Mouse (Mus musculus) liver, embryonic 16.5 days (tissue): ENCODE measurements around the gene Akap7. TPM values are rescaled to one million over a fixed set of nuclear protein-coding genes. Genes with fewer than 3 reads are reported as not detected.

Experiments used
- ATAC-seq: fragments of 200-750 bp; cut with Nextera tagmentation; 2 replicates; pipeline ENCODE4 v1.8.0; 2017; ENCODE audit warnings: low read depth, mild to moderate bottlenecking, moderate number of reproducible peaks, moderate library complexity
- H3K27ac ChIP-seq: fragments of 300-500 bp; sonication (generic); 2 replicates; pipeline ENCODE4 v1.5.1; 2014; ENCODE audit warnings: mild to moderate bottlenecking, low read length
- H3K27me3 ChIP-seq: fragments of 300-500 bp; sonication (generic); 2 replicates; pipeline ENCODE4 v1.6.1; 2014; ENCODE audit warnings: low read depth, low read length, mixed read lengths; ENCODE audit not compliant: control insufficient read depth, insufficient read depth
- H3K36me3 ChIP-seq: fragments of 300-500 bp; sonication (generic); 2 replicates; pipeline ENCODE4 v1.6.1; 2014; ENCODE audit warnings: mild to moderate bottlenecking; ENCODE audit not compliant: control insufficient read depth, insufficient read depth
- H3K4me1 ChIP-seq: fragments of 300-500 bp; sonication (generic); 2 replicates; pipeline ENCODE4 v1.6.1; 2014; ENCODE audit warnings: low read depth, low read length, mixed read lengths; ENCODE audit not compliant: control insufficient read depth
- H3K4me2 ChIP-seq: fragments of 300-500 bp; sonication (generic); 2 replicates; pipeline ENCODE4 v1.6.1; 2014; ENCODE audit warnings: low read depth, low read length, mixed read lengths
- H3K4me3 ChIP-seq: fragments of 300-500 bp; sonication (generic); 2 replicates; pipeline ENCODE4 v1.5.1; 2014; ENCODE audit warnings: low read depth, mild to moderate bottlenecking, low read length
- H3K9ac ChIP-seq: fragments of 300-500 bp; sonication (generic); 2 replicates; pipeline ENCODE4 v1.6.1; 2014; ENCODE audit warnings: low read depth, low read length
- H3K9me3 ChIP-seq: fragments of 300-500 bp; sonication (generic); replicated peaks from 2 replicates; pipeline ENCODE4 v1.6.1; 2016; ENCODE audit warnings: low read length; ENCODE audit not compliant: control insufficient read depth
- WGBS: fragments of 180-500 bp; shearing (Covaris S2); extraction: QIAGEN DNeasy Blood & Tissue Kit; methylation state at CpG from one replicate; pipeline ENCODE4 v1.1.7; 2014; ENCODE audit not compliant: insufficient replicate concordance; 5-methylcytosine and 5-hydroxymethylcytosine counted together
- polyA plus RNA-seq: library from polyadenylated mRNA; unstranded; fragments of >200 nt; fragmentation: Nextera tagmentation; extraction: Ambion mirVana; gene quantifications from 2 replicates; pipeline ENCODE4 v1.2.1, GENCODE M21; 2015

The Akap7 gene
- polyA plus RNA-seq, 1 experiment from 2014 or later, result 19.0 TPM

- ATAC-seq, result no peak
These were observed 13.9 kb downstream of the Akap7 start for GRCm38 (mm10) chr10:25293796-25294195.

GRCm38 (mm10) chr10:25291053-25291452, 16.6 kb downstream of the Akap7 start:
- no peaks in the 10 kb centered on the region for H3K9me3 ChIP-seq
- no peak overlapping the region for H3K27ac ChIP-seq
- H3K27me3 ChIP-seq, result no peaks in the 10 kb centered on the region
- H3K4me3 ChIP-seq, result no peak overlapping the region
- 61% methylated on average over 4 of the region's 4 CpGs for WGBS
- no peak overlapping the region for H3K9ac ChIP-seq
- no peaks in the 10 kb centered on the region; the same call in 1 of the 2 replicates for H3K36me3 ChIP-seq
- no peak for ATAC-seq
- peaks cover 12% of the 10 kb centered on the region for H3K4me1 ChIP-seq
- H3K4me2 ChIP-seq, result no peak overlapping the region

More at GRCm38 (mm10) chr10:25293796-25294195, 13.9 kb downstream of the Akap7 start:
- H3K27ac ChIP-seq, result no peak overlapping the region
- no peaks in the 10 kb centered on the region; the same call in 1 of the 2 replicates for H3K36me3 ChIP-seq
- WGBS, result 87% methylated on average over 3 of the region's 3 CpGs
- H3K4me1 ChIP-seq, result peaks cover 22% of the 10 kb centered on the region
- no peak overlapping the region for H3K9ac ChIP-seq
- H3K4me2 ChIP-seq, result no peak overlapping the region
- H3K27me3 ChIP-seq, result no peaks in the 10 kb centered on the region
- H3K4me3 ChIP-seq, result no peak overlapping the region
- no peaks in the 10 kb centered on the region for H3K9me3 ChIP-seq

- Histone ChIP-seq H3K27me3 (no peaks in the 10 kb centered on the region), H3K4me2 (no peak overlapping the region), H3K9ac (no peak overlapping the region), H3K27ac (no peak overlapping the region), H3K9me3 (no peaks in the 10 kb centered on the region), H3K4me1 (no peaks in the 10 kb centered on the region), H3K36me3 (no peaks in the 10 kb centered on the region; the same call in 1 of the 2 replicates), H3K4me3 (no peak overlapping the region)
- 69% methylated on average over 11 of the region's 11 CpGs for WGBS
- ATAC-seq, result peak; percentile 64
These were observed 22.4 kb downstream of the Akap7 start for GRCm38 (mm10) chr10:25285100-25285811.

- Histone ChIP-seq H3K9me3 (no peaks in the 10 kb centered on the region), H3K4me3 (no peak overlapping the region), H3K9ac (no peak overlapping the region), H3K4me2 (no peak overlapping the region), H3K27me3 (no peaks in the 10 kb centered on the region), H3K36me3 (no peaks in the 10 kb centered on the region; the same call in 1 of the 2 replicates), H3K4me1 (no peaks in the 10 kb centered on the region), H3K27ac (no peak overlapping the region)
- ATAC-seq, result no peak; the same call in 1 of the 2 replicates
- WGBS, result 62% methylated on average over 8 of the region's 8 CpGs
These were observed 23.1 kb downstream of the Akap7 start for GRCm38 (mm10) chr10:25284427-25285099.

- H3K9me3 ChIP-seq, result no peaks in the 10 kb centered on the region
- no peak overlapping the region for H3K4me3 ChIP-seq
- WGBS, result 78% methylated on average over 7 of the region's 7 CpGs
- ATAC-seq, result no peak
- H3K36me3 ChIP-seq, result no peaks in the 10 kb centered on the region
- no peak overlapping the region for H3K9ac ChIP-seq
- no peaks in the 10 kb centered on the region for H3K27me3 ChIP-seq
- no peak overlapping the region for H3K4me2 ChIP-seq
- H3K4me1 ChIP-seq, result no peaks in the 10 kb centered on the region
- H3K27ac ChIP-seq, result no peak overlapping the region
These were observed 24.3 kb downstream of the Akap7 start for GRCm38 (mm10) chr10:25283397-25283796.

- ATAC-seq, result no peak
- no peak overlapping the region for H3K27ac ChIP-seq
These were observed 27.5 kb downstream of the Akap7 start for GRCm38 (mm10) chr10:25280141-25280540.

GRCm38 (mm10) chr10:25279406-25279805, 28.3 kb downstream of the Akap7 start:
- Histone ChIP-seq H3K9ac (no peak overlapping the region), H3K27me3 (no peaks in the 10 kb centered on the region)
- WGBS, result 59% methylated on average over 3 of the region's 3 CpGs

More at GRCm38 (mm10) chr10:25280141-25280540, 27.5 kb downstream of the Akap7 start:
- H3K9ac ChIP-seq, result no peak overlapping the region
- H3K27me3 ChIP-seq, result no peaks in the 10 kb centered on the region
- H3K4me1 ChIP-seq, result no peaks in the 10 kb centered on the region
- no peak overlapping the region for H3K4me2 ChIP-seq
- no peak overlapping the region for H3K4me3 ChIP-seq
- no peaks in the 10 kb centered on the region for H3K36me3 ChIP-seq
- H3K9me3 ChIP-seq, result no peaks in the 10 kb centered on the region
- 79% methylated on average over 5 of the region's 5 CpGs for WGBS

GRCm38 (mm10) chr10:25275492-25275891, 32.2 kb downstream of the Akap7 start:
- Histone ChIP-seq H3K27ac (no peak overlapping the region), H3K4me1 (no peaks in the 10 kb centered on the region), H3K4me3 (no peak overlapping the region), H3K36me3 (no peaks in the 10 kb centered on the region; the same call in 1 of the 2 replicates), H3K4me2 (no peak overlapping the region), H3K9ac (no peak overlapping the region), H3K27me3 (no peaks in the 10 kb centered on the region), H3K9me3 (no peaks in the 10 kb centered on the region)
- WGBS, result 72% methylated on average over 7 of the region's 7 CpGs
- no peak for ATAC-seq

More at GRCm38 (mm10) chr10:25279406-25279805, 28.3 kb downstream of the Akap7 start:
- H3K4me3 ChIP-seq, result no peak overlapping the region
- H3K4me2 ChIP-seq, result no peak overlapping the region
- no peak overlapping the region for H3K27ac ChIP-seq
- ATAC-seq, result no peak
- no peaks in the 10 kb centered on the region for H3K4me1 ChIP-seq
- no peaks in the 10 kb centered on the region for H3K36me3 ChIP-seq
- no peaks in the 10 kb centered on the region for H3K9me3 ChIP-seq
